Comparison of ENCODE assay signal across 28 mouse cellular contexts in genomic region chr7:130177009-130177408, GRCm38 (mm10).
A peak's percentile ranks its signal among the peaks of the same experiment; 100 is the strongest.
DNase-seq lines count a peak whose midpoint lies in the region; ATAC-seq and TF ChIP-seq lines count a peak whose summit lies in the region.
"Had no signal": no experiment of that assay in that cellular context is flagged by ENCODE, and none has a peak within 500 bp of the region (broad histone marks: within the 10 kb centered on the region; RNA-seq: fewer than 3 reads in every experiment).

No protein-coding gene starts in this region.

- intact Hi-C loops in heart, adult 2 months (cut with DNase I): no loop called here

- H3K27ac ChIP-seq in kidney, embryonic 15.5 days: no peak overlapping the region
- peak overlapping the region; percentile 46; the same call in 1 of the 2 replicates for H3K27ac ChIP-seq in lung, embryonic 15.5 days
- no peak overlapping the region for H3K27ac ChIP-seq in heart, adult 2 months
- no peak overlapping the region for H3K27ac ChIP-seq in liver, embryonic 12.5 days
- H3K27ac ChIP-seq: embryonic facial prominence, embryonic 12.5 days; forebrain, embryonic 15.5 days; hindbrain, embryonic 13.5 days; limb, embryonic 13.5 days; midbrain, embryonic 10.5 days; midbrain, embryonic 15.5 days; stomach, embryonic 15.5 days had no signal

- ATAC-seq in kidney, embryonic 15.5 days (replicated peaks; ENCODE audit: low FRiP score): no peak
- ATAC-seq in lung, embryonic 15.5 days (ENCODE audit: borderline replicate concordance, extremely low read depth, low FRiP score, low TSS enrichment): no peak
- ATAC-seq in liver, embryonic 12.5 days: no peak
- ATAC-seq: CD4-positive, CD25-positive, alpha-beta regulatory T cell, adult 4 months; forebrain, embryonic 15.5 days; intestine, embryonic 16.5 days; liver, postnatal 0 days; midbrain, embryonic 15.5 days had no signal

- H3K9me3 ChIP-seq in kidney, embryonic 15.5 days (replicated peaks): no peaks in the 10 kb centered on the region
- H3K9me3 ChIP-seq in lung, embryonic 15.5 days: no peaks in the 10 kb centered on the region
- H3K9me3 ChIP-seq in liver, embryonic 12.5 days (replicated peaks): no peaks in the 10 kb centered on the region
- H3K9me3 ChIP-seq: embryonic facial prominence, embryonic 12.5 days; forebrain, embryonic 15.5 days; hindbrain, embryonic 13.5 days; limb, embryonic 13.5 days; midbrain, embryonic 10.5 days; midbrain, embryonic 15.5 days; stomach, embryonic 15.5 days had no signal

- TF ChIP-seq CTCF in heart, adult 2 months (IDR thresholded peaks at IDR 0.05): no peak

- H3K4me2 ChIP-seq in kidney, embryonic 15.5 days: no peak overlapping the region
- H3K4me2 ChIP-seq in lung, embryonic 15.5 days: no peak overlapping the region
- no peak overlapping the region for H3K4me2 ChIP-seq in liver, embryonic 12.5 days
- H3K4me2 ChIP-seq: embryonic facial prominence, embryonic 12.5 days; forebrain, embryonic 15.5 days; heart, embryonic 11.5 days; hindbrain, embryonic 13.5 days; limb, embryonic 13.5 days; liver, embryonic 11.5 days; midbrain, embryonic 15.5 days; stomach, embryonic 15.5 days had no signal

- H3K4me1 ChIP-seq in kidney, embryonic 15.5 days: peaks cover 14% of the 10 kb centered on the region
- H3K4me1 ChIP-seq in lung, embryonic 15.5 days: peaks cover 42% of the 10 kb centered on the region
- no peaks in the 10 kb centered on the region for H3K4me1 ChIP-seq in heart, adult 2 months (ENCODE audit: control insufficient read depth, insufficient read depth, low read length)
- H3K4me1 ChIP-seq in liver, embryonic 12.5 days: no peaks in the 10 kb centered on the region
- H3K4me1 ChIP-seq: forebrain, embryonic 15.5 days; midbrain, embryonic 15.5 days; stomach, embryonic 15.5 days had no signal

- peak; percentile 6 to 24 for DNase-seq in kidney, adult 8-10 months
- peak; percentile 12 for DNase-seq in ZHBTc4 (ENCODE audit: low read depth, low spot score)
- peak; percentile 54 for DNase-seq in lung, postnatal 25 days (ENCODE audit: low spot score)
- no peak for DNase-seq in heart, postnatal 4 days
- DNase-seq in heart, adult 2 months: no peak
- DNase-seq: adrenal gland, adult 8-10 months; cerebellum, adult 9-11 months; embryo, embryonic 11 days; gastrocnemius, postnatal 25 days; heart, adult 11 months; heart, postnatal 36 days; layer of hippocampus, adult 9-11 months; liver, postnatal 0 days; right cerebral cortex, postnatal 25 days had no signal

- no peak overlapping the region for H3K4me3 ChIP-seq in kidney, embryonic 15.5 days (replicated peaks)
- H3K4me3 ChIP-seq in lung, embryonic 15.5 days: no peak overlapping the region
- H3K4me3 ChIP-seq in heart, adult 2 months: no peak overlapping the region
- no peak overlapping the region for H3K4me3 ChIP-seq in liver, embryonic 12.5 days
- H3K4me3 ChIP-seq: embryonic facial prominence, embryonic 12.5 days; forebrain, embryonic 15.5 days; hindbrain, embryonic 13.5 days; limb, embryonic 13.5 days; midbrain, embryonic 10.5 days; midbrain, embryonic 15.5 days; stomach, embryonic 15.5 days had no signal

- no peak for TF ChIP-seq EP300 in heart, adult 2 months (IDR thresholded peaks at IDR 0.05; ENCODE audit: insufficient read depth, low read depth, low read length)

- H3K79me2 ChIP-seq in heart, adult 2 months (replicated peaks; ENCODE audit: control insufficient read depth, insufficient read depth, low read length): no peaks in the 10 kb centered on the region

- 82% methylated on average over 5 of the region's 5 CpGs for WGBS in kidney, embryonic 15.5 days
- WGBS in lung, embryonic 15.5 days: 51% methylated on average over 5 of the region's 5 CpGs
- 68% methylated on average over 5 of the region's 5 CpGs for WGBS in heart, adult 2 months
- 71% methylated on average over 5 of the region's 5 CpGs for whole genome bisulfite sequencing in liver, embryonic 12.5 days (ENCODE audit: insufficient replicate concordance)

- H3K9ac ChIP-seq in kidney, embryonic 15.5 days: no peak overlapping the region
- H3K9ac ChIP-seq in lung, embryonic 15.5 days: no peak overlapping the region
- no peak overlapping the region for H3K9ac ChIP-seq in heart, adult 2 months (ENCODE audit: low read depth, low read length)
- H3K9ac ChIP-seq in liver, embryonic 12.5 days: no peak overlapping the region
- H3K9ac ChIP-seq: embryonic facial prominence, embryonic 12.5 days; forebrain, embryonic 15.5 days; hindbrain, embryonic 13.5 days; limb, embryonic 13.5 days; liver, postnatal 0 days; midbrain, embryonic 15.5 days; stomach, embryonic 15.5 days had no signal

- H3K27me3 ChIP-seq in kidney, embryonic 15.5 days: no peaks in the 10 kb centered on the region
- no peaks in the 10 kb centered on the region for H3K27me3 ChIP-seq in lung, embryonic 15.5 days
- H3K27me3 ChIP-seq in heart, adult 2 months (ENCODE audit: control insufficient read depth, insufficient read depth, low read length): no peaks in the 10 kb centered on the region
- H3K27me3 ChIP-seq in liver, embryonic 12.5 days (replicated peaks): no peaks in the 10 kb centered on the region
- H3K27me3 ChIP-seq: embryonic facial prominence, embryonic 12.5 days; forebrain, embryonic 15.5 days; hindbrain, embryonic 13.5 days; limb, embryonic 13.5 days; stomach, embryonic 15.5 days had no signal

- peaks cover 79% of the 10 kb centered on the region for H3K36me3 ChIP-seq in kidney, embryonic 15.5 days
- peaks cover 48% of the 10 kb centered on the region for H3K36me3 ChIP-seq in lung, embryonic 15.5 days
- H3K36me3 ChIP-seq in heart, adult 2 months (ENCODE audit: control insufficient read depth, insufficient read depth, low read length): no peaks in the 10 kb centered on the region
- H3K36me3 ChIP-seq in liver, embryonic 12.5 days: peaks cover 13% of the 10 kb centered on the region; the same call in 1 of the 2 replicates
- H3K36me3 ChIP-seq: midbrain, embryonic 15.5 days had no signal

- no peak for TF ChIP-seq POLR2A in heart, adult 2 months (IDR thresholded peaks at IDR 0.05; ENCODE audit: insufficient read depth, low read depth, low read length)

Comparison
In these comparisons a context has a peak if more than half of its experiments do, and no peak if none do; other contexts are left out.
1. DNase-seq: peak in kidney, adult 8-10 months (2 of 2), ZHBTc4 (single experiment) and lung, postnatal 25 days (single experiment); none in heart, postnatal 4 days (single experiment) and heart, adult 2 months (0 of 2).